Mouse (Mus musculus) adrenal gland, postnatal 4 days (tissue): ENCODE results near the gene Htra3. TPM values are rescaled to one million over a fixed set of nuclear protein-coding genes. Genes with fewer than 3 reads are reported as not detected.

Source experiments
- DNase-seq, 2 experiments: peaks; one replicate each; pipeline ENCODE4 v3.0.0; 2021 to 2022; ENCODE audit warnings: low spot score in 2 of 2, mixed read lengths in 2 of 2
- total RNA-seq, 2 experiments: library from RNA; stranded (reverse); gene quantifications; 2 replicates each; pipeline ENCODE4 v1.2.3; 2021

Gene Htra3
- total RNA-seq, 2 experiments from 2014 or later = 39.0 to 45.2 TPM

- DNase-seq = no peak
Observed at GRCm38 (mm10) chr5:35655753-35656485, 23.7 kb downstream of the Htra3 start.

GRCm38 (mm10) chr5:35653743-35654395 lies 25.7 kb downstream of the Htra3 start:
- DNase-seq = no peak

- no peak for DNase-seq
Observed at GRCm38 (mm10) chr5:35652872-35653271, 26.7 kb downstream of the Htra3 start.

- DNase-seq = no peak
Observed at GRCm38 (mm10) chr5:35652319-35652718, 27.3 kb downstream of the Htra3 start.

- no peak for DNase-seq
Observed at GRCm38 (mm10) chr5:35648230-35648629, 31.4 kb downstream of the Htra3 start.

- no peak for DNase-seq
Observed at GRCm38 (mm10) chr5:35647562-35647961, 32.0 kb downstream of the Htra3 start.

GRCm38 (mm10) chr5:35646927-35647326 lies 32.7 kb downstream of the Htra3 start:
- DNase-seq = no peak

- no peak for DNase-seq
Observed at GRCm38 (mm10) chr5:35645938-35646493, 33.6 kb downstream of the Htra3 start.

GRCm38 (mm10) chr5:35644082-35644481 lies 35.5 kb downstream of the Htra3 start:
- DNase-seq = no peak

- no peak for DNase-seq
Observed at GRCm38 (mm10) chr5:35643401-35644048, 36.1 kb downstream of the Htra3 start.

- no peak for DNase-seq
Observed at GRCm38 (mm10) chr5:35641961-35642584, 37.5 kb downstream of the Htra3 start.

GRCm38 (mm10) chr5:35636016-35636415 lies 43.6 kb downstream of the Htra3 start:
- peak in 1 of 2 experiments; percentile 22 for DNase-seq

GRCm38 (mm10) chr5:35632841-35633240 lies 46.7 kb downstream of the Htra3 start:
- no peak for DNase-seq

GRCm38 (mm10) chr5:35631755-35632154 lies 47.8 kb downstream of the Htra3 start:
- DNase-seq = no peak

- no peak for DNase-seq
Observed at GRCm38 (mm10) chr5:35631224-35631623, 48.4 kb downstream of the Htra3 start.

- no peak for DNase-seq
Observed at GRCm38 (mm10) chr5:35630706-35631105, 48.9 kb downstream of the Htra3 start.

- no peak for DNase-seq
Observed at GRCm38 (mm10) chr5:35629333-35629732, 50.2 kb downstream of the Htra3 start.

- DNase-seq = no peak
Observed at GRCm38 (mm10) chr5:35628685-35629084, 50.9 kb downstream of the Htra3 start.

- DNase-seq = no peak
Observed at GRCm38 (mm10) chr5:35627307-35627840, 52.2 kb downstream of the Htra3 start.

GRCm38 (mm10) chr5:35626408-35626807 lies 53.2 kb downstream of the Htra3 start:
- no peak for DNase-seq

- DNase-seq = no peak
Observed at GRCm38 (mm10) chr5:35624751-35625239, 54.8 kb downstream of the Htra3 start.
